Mouse (Mus musculus) erythroblast, embryonic 14.5 days (primary cell): ENCODE measurements around the gene Ldlrap1. TPM values are rescaled to one million over a fixed set of nuclear protein-coding genes. Genes with fewer than 3 reads are reported as not detected.
A peak's percentile ranks its signal among the peaks of the same experiment; 100 is the strongest.

Experiments used
- H3K27me3 ChIP-seq: 2 replicates; pipeline ENCODE4 v1.6.1; 2012; ENCODE audit warnings: inconsistent platforms; ENCODE audit not compliant: control insufficient read depth
- H3K36me3 ChIP-seq: 2 replicates; pipeline ENCODE4 v1.6.1; 2012; ENCODE audit warnings: mild to moderate bottlenecking, inconsistent platforms; ENCODE audit not compliant: control insufficient read depth
- H3K4me1 ChIP-seq: 2 replicates; pipeline ENCODE4 v1.6.1; 2012; ENCODE audit warnings: inconsistent platforms; ENCODE audit not compliant: control insufficient read depth
- H3K4me3 ChIP-seq: replicated peaks from 2 replicates; pipeline ENCODE3; 2012; ENCODE audit warnings: moderate library complexity, mild to moderate bottlenecking, inconsistent platforms
- H3K9me3 ChIP-seq: 2 replicates; pipeline ENCODE4 v1.6.1; 2012; ENCODE audit warnings: low read length, inconsistent platforms, mixed read lengths; ENCODE audit not compliant: control insufficient read depth
- GATA1 ChIP-seq: IDR thresholded peaks from 2 replicates; pipeline ENCODE4 v1.6.1; 2012; ENCODE audit warnings: low read length, inconsistent platforms, mixed read lengths
- TAL1 ChIP-seq: IDR thresholded peaks from 3 replicates; pipeline ENCODE4 v1.6.1; 2012; ENCODE audit warnings: low read length, inconsistent platforms, mixed read lengths
- polyA plus RNA-seq: library from polyadenylated mRNA; stranded (reverse); fragments of >175 nt; gene quantifications from 2 replicates; pipeline ENCODE4 v1.2.3, GENCODE M21; 2012

The Ldlrap1 gene
- polyA plus RNA-seq, 1 experiment, result 3.0 TPM

DNA sequence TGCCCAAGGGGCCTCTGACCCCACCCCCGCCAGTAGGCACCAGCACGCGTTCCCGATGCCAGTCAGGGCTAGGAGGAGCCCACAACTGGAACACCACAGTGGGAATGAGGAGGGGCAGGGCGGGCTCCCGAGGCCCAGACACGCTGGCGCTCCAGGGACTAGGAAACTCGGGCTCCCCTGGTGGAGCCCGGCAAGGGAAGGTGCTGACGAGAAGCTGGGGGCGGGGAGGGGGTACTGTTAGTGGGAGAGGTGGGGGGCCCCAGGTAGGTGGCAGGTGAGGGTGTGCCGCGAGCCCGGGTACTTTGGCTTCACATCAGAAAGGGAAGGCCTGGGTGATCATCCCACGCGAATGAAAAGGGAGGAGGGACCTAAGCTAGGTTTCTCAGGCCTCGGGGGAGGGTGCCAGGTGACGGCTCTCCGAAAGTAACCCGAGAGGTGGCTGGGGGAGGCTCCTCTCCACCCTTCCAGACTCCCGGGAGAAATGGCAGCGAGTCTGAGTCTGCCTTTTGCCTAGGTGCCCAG, 859 bp downstream of the Ldlrap1 start:
- TF ChIP-seq TAL1, result no peak
- TF ChIP-seq GATA1, result no peak
- Histone ChIP-seq H3K4me1 (peaks cover 76% of the 10 kb centered on the region), H3K27me3 (peaks cover 4% of the 10 kb centered on the region; the same call in 1 of the 2 replicates), H3K4me3 (peak overlapping the region; percentile 91), H3K9me3 (no peaks in the 10 kb centered on the region), H3K36me3 (peaks cover 27% of the 10 kb centered on the region)

DNA sequence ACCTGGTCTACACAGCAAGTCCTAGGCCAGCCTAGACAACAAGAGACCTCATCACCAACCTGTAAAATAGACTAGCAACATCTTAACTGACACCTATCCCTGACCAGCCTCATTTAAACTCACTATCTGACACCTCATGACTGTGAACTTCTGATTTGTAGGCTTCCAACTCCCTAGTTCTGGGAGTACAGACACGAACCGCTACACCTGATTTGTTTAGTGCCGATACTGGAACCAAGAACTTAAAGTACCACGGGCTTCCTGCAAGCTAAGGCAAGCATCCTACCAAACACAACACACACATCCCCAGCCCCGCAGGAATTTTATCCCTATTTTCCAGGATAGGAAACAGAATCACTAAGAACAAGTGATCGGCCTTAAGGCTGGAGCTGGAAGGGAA, 1.5 kb downstream of the Ldlrap1 start:
- Histone ChIP-seq H3K9me3 (no peaks in the 10 kb centered on the region), H3K4me3 (peak overlapping the region; percentile 91), H3K4me1 (peaks cover 81% of the 10 kb centered on the region), H3K36me3 (peaks cover 33% of the 10 kb centered on the region), H3K27me3 (peaks cover 4% of the 10 kb centered on the region; the same call in 1 of the 2 replicates)
- no peak for TF ChIP-seq GATA1
- TF ChIP-seq TAL1, result no peak

DNA sequence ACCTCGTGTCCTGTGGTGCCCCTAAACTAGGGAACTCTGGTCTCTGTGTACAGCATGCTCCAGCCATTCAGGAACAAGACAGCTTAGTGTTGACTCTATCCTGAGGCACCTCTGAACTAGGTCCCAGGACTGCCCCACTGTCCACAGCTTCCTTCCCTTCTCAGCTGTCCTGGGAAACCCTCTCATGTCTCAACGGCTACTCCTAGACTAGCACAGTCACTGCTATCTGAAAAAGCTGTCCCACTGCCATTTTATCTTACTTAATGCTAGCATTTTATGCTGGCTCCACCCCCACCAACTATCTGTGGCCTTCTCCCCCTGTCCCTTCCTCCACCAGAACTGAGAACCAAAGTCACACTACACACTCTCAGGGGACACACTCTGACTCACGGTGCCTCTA, 3.5 kb downstream of the Ldlrap1 start:
- Histone ChIP-seq H3K4me3 (peak overlapping the region; percentile 91), H3K4me1 (peaks cover 95% of the 10 kb centered on the region), H3K27me3 (peaks cover 4% of the 10 kb centered on the region; the same call in 1 of the 2 replicates), H3K36me3 (peaks cover 43% of the 10 kb centered on the region), H3K9me3 (no peaks in the 10 kb centered on the region)
- TF ChIP-seq GATA1 (no peak), TAL1 (no peak)

DNA sequence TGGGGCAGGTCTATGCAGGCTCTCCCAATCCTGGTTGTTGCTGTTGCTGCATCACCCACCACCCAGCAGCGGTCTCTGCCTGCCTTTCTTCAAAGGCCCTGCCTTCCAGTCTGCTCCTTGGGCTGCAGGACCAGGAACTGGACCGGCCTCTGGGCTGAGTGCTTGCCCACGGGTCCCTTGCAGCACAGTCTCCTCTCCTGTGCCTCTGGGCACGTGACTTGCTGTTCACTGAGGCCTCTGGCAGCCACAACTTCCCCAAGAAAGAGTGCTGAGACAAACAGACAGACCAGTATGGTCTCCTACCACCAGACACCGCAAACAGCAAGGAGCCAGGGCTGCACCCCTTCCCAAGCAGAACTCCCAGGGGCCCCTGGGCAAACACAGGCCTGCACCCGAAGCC, 5.5 kb downstream of the Ldlrap1 start:
- peaks cover 61% of the 10 kb centered on the region for H3K36me3 ChIP-seq
- TF ChIP-seq GATA1 (no peak), TAL1 (no peak)
- peaks cover 96% of the 10 kb centered on the region for H3K4me1 ChIP-seq
- peak overlapping the region; percentile 50 for H3K4me3 ChIP-seq
- H3K27me3 ChIP-seq, result no peaks in the 10 kb centered on the region
- no peaks in the 10 kb centered on the region for H3K9me3 ChIP-seq

DNA sequence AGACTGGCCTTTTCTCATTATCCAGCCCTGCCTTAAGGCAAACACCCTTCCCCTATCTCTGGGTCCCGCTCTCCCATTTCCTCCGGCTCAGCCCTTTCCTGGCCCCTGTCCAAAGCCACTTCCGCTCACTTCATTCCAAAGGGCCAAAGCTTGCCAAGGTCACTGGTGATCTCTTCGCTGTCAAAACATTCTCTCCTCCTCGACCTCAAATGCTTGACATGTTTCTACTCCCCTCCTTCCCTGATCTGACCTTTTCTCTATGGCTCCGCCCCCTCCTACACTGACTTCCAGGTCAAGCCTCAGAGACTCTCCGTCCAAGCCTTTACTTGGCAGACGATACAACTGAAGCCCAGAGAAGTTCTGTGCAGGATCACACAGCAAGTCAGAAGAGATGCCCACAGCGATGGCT, 7.0 kb downstream of the Ldlrap1 start:
- Histone ChIP-seq H3K4me1 (peaks cover 96% of the 10 kb centered on the region), H3K9me3 (no peaks in the 10 kb centered on the region), H3K36me3 (peaks cover 77% of the 10 kb centered on the region), H3K4me3 (peak overlapping the region; percentile 58), H3K27me3 (no peaks in the 10 kb centered on the region)
- TF ChIP-seq GATA1, result no peak
- no peak for TF ChIP-seq TAL1

DNA sequence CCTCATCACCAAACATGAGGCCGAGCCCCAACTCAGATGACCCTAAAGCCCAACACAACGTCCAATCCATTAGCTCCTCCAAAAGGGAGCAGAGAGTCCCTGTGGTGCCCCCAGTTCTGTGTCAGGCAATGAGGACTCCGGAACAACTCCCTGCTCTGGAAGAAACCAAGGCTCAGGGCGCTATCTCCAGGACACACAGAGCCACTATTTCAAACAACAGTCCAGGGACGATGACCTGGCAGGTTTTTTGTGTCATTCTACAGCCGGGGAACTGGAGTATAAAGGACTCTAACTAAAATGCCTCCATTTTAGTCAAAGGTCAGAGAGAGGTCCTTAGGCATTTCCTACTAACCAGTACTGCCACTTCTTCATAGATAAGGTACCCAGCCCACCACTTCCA, 7.5 kb downstream of the Ldlrap1 start:
- peaks cover 95% of the 10 kb centered on the region for H3K4me1 ChIP-seq
- peak overlapping the region; percentile 58 for H3K4me3 ChIP-seq
- H3K27me3 ChIP-seq, result no peaks in the 10 kb centered on the region
- TF ChIP-seq GATA1, result no peak
- TF ChIP-seq TAL1, result no peak
- no peaks in the 10 kb centered on the region for H3K9me3 ChIP-seq
- peaks cover 82% of the 10 kb centered on the region for H3K36me3 ChIP-seq

DNA sequence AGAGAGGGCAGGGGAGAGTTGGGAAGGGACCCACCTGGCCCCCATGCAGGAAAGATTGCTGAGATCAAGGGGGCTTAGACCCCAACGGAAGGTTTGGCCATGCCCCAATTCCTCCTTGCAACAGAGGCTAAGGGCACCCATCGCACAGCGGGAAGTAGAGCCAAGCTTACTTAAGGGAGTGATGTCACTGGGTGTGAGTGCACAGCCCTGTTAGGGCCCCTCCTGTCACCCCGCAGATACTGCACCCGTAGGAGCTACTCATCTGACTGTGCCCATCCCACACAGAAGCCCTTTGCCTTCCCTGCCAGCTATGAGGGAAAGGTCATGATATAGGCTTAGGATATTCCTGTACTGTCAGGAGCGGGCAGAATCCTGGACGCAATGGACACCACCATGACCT, 8.3 kb downstream of the Ldlrap1 start:
- H3K4me3 ChIP-seq, result peak overlapping the region; percentile 58

DNA sequence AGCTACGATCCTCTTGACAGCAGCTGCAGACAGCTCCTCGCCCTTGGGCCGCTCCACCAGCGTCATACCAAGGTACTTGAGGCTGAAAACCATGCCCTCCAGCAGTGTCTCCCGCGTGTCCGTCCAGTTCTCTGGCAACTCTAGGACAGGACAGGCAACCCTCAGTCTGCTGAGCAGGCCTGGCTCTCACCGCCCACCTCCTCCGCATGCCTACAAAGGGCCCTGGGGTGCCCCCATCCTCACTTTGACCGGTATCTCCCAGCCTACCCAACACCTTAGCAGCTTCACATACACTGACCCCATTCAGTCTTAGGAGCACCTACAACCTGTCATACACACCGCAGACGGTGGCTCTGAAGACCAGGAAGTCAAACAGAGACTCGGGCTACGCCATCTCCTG, 8.9 kb downstream of the Ldlrap1 start:
- H3K4me3 ChIP-seq, result peak overlapping the region; percentile 58
- peaks cover 95% of the 10 kb centered on the region for H3K4me1 ChIP-seq
- TF ChIP-seq GATA1, result no peak
- no peak for TF ChIP-seq TAL1

More for the DNA sequence above, 8.3 kb downstream of the Ldlrap1 start:
- Histone ChIP-seq H3K27me3 (no peaks in the 10 kb centered on the region), H3K4me1 (peaks cover 95% of the 10 kb centered on the region), H3K36me3 (peaks cover 83% of the 10 kb centered on the region), H3K9me3 (no peaks in the 10 kb centered on the region)
- TF ChIP-seq GATA1 (no peak; the same call in 1 of the 2 replicates), TAL1 (peak; percentile 29; the same call in 1 of the 3 replicates)

DNA sequence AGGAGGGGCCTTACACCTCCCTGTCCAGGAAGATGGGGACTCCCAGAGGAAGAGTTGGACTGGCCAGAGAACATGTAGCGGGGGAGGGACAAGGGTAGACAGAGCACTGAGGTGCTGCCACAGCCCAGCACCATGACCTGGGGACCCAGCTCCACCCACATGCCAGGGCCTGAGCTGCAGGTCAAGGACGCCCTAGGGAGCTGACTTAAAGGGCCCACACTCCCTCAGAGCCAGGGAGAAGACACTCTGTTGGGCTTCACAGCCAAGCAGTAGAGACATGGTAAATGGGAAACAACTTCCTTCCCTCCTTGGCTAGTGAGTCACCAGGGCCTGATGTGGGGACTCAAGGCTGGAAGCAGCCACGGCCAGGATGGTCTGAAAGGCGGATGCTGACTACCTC, 9.5 kb downstream of the Ldlrap1 start:
- Histone ChIP-seq H3K4me3 (no peak overlapping the region), H3K9me3 (no peaks in the 10 kb centered on the region), H3K4me1 (peaks cover 95% of the 10 kb centered on the region), H3K36me3 (peaks cover 86% of the 10 kb centered on the region), H3K27me3 (no peaks in the 10 kb centered on the region)
- TF ChIP-seq GATA1 (no peak), TAL1 (no peak)

More for the DNA sequence above, 8.9 kb downstream of the Ldlrap1 start:
- Histone ChIP-seq H3K36me3 (peaks cover 83% of the 10 kb centered on the region), H3K9me3 (no peaks in the 10 kb centered on the region), H3K27me3 (no peaks in the 10 kb centered on the region)

DNA sequence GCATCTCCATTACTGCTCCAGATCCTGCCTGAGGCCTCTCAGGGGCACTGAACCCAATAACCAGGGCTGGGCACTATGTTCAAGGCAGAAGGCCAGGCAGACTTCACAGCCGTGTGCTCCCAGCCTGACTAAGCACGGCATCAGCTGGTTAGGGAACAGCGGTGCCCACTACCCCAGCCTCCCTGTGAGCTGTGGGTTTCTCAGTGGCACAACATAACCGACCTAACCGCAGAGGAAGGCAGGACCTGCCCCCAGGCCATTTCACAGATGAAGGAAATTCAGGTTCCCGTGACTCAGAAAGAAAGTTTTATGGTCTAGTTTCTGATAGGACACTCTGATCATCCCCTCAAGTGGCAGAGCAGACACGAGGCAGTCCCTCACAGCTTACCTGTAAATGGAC, 10.9 kb downstream of the Ldlrap1 start:
- peaks cover 88% of the 10 kb centered on the region for H3K36me3 ChIP-seq
- no peak for TF ChIP-seq GATA1
- TF ChIP-seq TAL1, result no peak
- no peaks in the 10 kb centered on the region for H3K9me3 ChIP-seq
- no peak overlapping the region for H3K4me3 ChIP-seq
- no peaks in the 10 kb centered on the region for H3K27me3 ChIP-seq
- peaks cover 96% of the 10 kb centered on the region for H3K4me1 ChIP-seq
